Mouse (Mus musculus) heart, embryonic 10.5 days (tissue): ENCODE measurements around the gene Foxn1. TPM values are rescaled to one million over a fixed set of nuclear protein-coding genes. Genes with fewer than 3 reads are reported as not detected.

Source experiments
- DNase-seq: peaks from one replicate; pipeline ENCODE4 v3.0.0-alpha.2; 2017; ENCODE audit warnings: low spot score
- H3K27ac ChIP-seq: fragments of 300-500 bp; sonication (generic); 2 replicates; pipeline ENCODE4 v1.5.1; 2016; ENCODE audit warnings: mild to moderate bottlenecking
- H3K27me3 ChIP-seq: fragments of 300-500 bp; sonication (generic); 2 replicates; pipeline ENCODE4 v1.6.1; 2016; ENCODE audit warnings: mild to moderate bottlenecking; ENCODE audit not compliant: poor library complexity, insufficient read depth, severe bottlenecking
- H3K36me3 ChIP-seq: fragments of 300-500 bp; sonication (generic); 2 replicates; pipeline ENCODE4 v1.6.1; 2016; ENCODE audit warnings: mild to moderate bottlenecking, moderate library complexity
- H3K4me1 ChIP-seq: fragments of 300-500 bp; sonication (generic); 2 replicates; pipeline ENCODE4 v1.6.1; 2016; ENCODE audit warnings: mild to moderate bottlenecking
- H3K4me3 ChIP-seq: fragments of 300-500 bp; sonication (generic); 2 replicates; pipeline ENCODE4 v1.5.1; 2016; ENCODE audit warnings: mild to moderate bottlenecking, moderate library complexity
- H3K9me3 ChIP-seq: fragments of 300-500 bp; sonication (generic); 2 replicates; pipeline ENCODE4 v1.6.1; 2016; ENCODE audit warnings: mild to moderate bottlenecking, moderate library complexity
- WGBS: fragments of 180-500 bp; shearing (Covaris S2); methylation state at CpG from one replicate; pipeline ENCODE4 v1.1.7; 2016; 5-methylcytosine and 5-hydroxymethylcytosine counted together
- polyA plus RNA-seq: library from polyadenylated mRNA; unstranded; fragments of >200 nt; fragmentation: Nextera tagmentation; extraction: Ambion mirVana; gene quantifications from 2 replicates; pipeline ENCODE4 v1.2.1, GENCODE M21; 2016

The Foxn1 gene
- polyA plus RNA-seq, 1 experiment from 2014 or later = 0.13 TPM

DNA sequence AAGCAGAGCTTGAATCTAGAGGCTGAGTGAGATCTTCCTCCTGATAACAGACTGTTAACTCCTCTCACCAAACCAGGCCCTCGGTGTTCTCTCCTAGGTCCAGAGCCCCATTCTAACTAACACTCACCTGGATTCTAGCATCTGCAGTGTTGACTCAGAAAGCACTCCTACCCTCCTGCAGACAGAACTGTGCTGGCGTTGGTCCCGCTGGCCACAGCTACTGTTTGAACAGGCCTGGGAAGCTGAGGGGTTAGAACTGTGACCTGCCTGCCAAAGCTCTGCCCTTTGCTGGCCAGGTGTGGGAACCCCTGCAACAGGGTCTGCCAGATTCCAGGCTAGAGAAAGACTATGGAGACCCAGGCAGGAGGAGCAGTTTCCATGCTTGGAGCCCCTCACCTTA lies 6.4 kb upstream of the Foxn1 start:
- Histone ChIP-seq H3K9me3 (no peaks in the 10 kb centered on the region), H3K36me3 (no peaks in the 10 kb centered on the region), H3K4me3 (no peak overlapping the region), H3K27ac (no peak overlapping the region), H3K27me3 (peaks cover 25% of the 10 kb centered on the region), H3K4me1 (peaks cover 7% of the 10 kb centered on the region; the same call in 1 of the 2 replicates)
- WGBS = 69% methylated on average over 3 of the region's 3 CpGs
- DNase-seq = no peak

DNA sequence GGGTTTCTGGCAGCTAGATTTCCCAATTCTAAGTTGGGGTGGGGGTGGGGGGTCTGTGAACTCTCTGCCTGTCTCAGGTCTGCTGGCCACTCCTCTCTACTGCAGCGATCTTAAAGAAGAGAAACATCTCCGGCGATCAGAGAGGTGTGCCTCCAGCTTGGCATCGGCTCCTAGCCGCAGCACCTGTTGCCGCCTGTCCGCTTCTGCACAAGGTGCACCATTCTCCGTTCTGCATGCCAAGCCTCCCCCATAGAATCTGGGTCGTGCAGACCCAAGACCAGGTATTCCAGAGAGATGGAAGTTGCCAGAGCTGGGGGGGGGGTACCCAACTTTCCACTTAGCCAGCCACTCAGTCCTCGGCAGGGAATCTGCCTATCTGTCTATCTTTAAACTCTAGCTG lies 582 bp downstream of the Foxn1 start:
- 78% methylated on average over 10 of the region's 10 CpGs for WGBS
- no peak for DNase-seq
- no peaks in the 10 kb centered on the region for H3K4me1 ChIP-seq
- no peaks in the 10 kb centered on the region for H3K9me3 ChIP-seq
- H3K36me3 ChIP-seq = no peaks in the 10 kb centered on the region
- H3K4me3 ChIP-seq = no peak overlapping the region
- no peak overlapping the region for H3K27ac ChIP-seq
- peaks cover 38% of the 10 kb centered on the region for H3K27me3 ChIP-seq

DNA sequence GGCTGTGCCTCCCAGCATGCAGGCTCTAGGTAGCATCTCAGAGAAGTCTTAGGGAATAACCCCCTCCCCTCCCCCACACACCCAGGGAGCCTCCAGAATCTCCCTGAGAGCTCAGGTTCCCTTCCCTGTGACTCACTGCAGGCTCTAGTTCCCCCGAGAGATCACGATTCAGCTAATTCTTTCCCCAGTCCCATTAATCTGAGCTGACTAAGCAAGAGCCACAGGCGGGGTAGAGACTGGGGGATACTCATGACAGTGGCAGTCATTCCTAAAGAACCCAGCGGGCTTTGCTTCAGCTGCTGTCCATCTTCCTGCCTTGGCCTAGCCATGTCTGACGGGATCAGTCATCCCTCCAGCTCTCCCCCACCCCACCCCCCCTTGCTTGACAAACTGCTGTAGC lies 3.7 kb downstream of the Foxn1 start:
- H3K4me3 ChIP-seq = no peak overlapping the region
- H3K27ac ChIP-seq = no peak overlapping the region
- H3K9me3 ChIP-seq = no peaks in the 10 kb centered on the region
- 37% methylated on average over 5 of the region's 5 CpGs for WGBS
- H3K4me1 ChIP-seq = no peaks in the 10 kb centered on the region
- H3K27me3 ChIP-seq = peaks cover 65% of the 10 kb centered on the region
- DNase-seq = no peak
- H3K36me3 ChIP-seq = no peaks in the 10 kb centered on the region

DNA sequence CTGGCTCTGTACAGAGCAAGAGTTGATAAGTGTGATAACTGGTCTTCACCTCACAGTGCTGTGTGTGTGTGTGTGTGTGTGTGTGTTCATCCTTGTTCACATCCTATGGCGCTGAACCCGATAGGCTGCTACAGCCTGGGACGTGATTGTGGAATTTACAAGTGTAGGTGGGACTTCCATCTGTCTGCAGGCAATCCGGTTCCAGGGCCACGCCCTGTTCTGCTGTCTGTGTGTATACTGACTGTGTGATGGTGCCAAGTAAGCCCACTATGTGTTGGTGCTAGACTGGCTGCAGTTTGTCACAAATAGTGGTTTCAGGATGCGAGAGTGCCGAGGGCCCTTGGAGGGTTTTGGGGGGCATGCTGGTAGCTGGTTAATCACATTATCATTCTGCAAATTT lies 4.1 kb downstream of the Foxn1 start:
- Histone ChIP-seq H3K36me3 (no peaks in the 10 kb centered on the region), H3K27me3 (peaks cover 61% of the 10 kb centered on the region), H3K9me3 (no peaks in the 10 kb centered on the region), H3K4me1 (no peaks in the 10 kb centered on the region), H3K27ac (no peak overlapping the region), H3K4me3 (no peak overlapping the region)
- DNase-seq = no peak
- WGBS = 67% methylated on average over 7 of the region's 7 CpGs

DNA sequence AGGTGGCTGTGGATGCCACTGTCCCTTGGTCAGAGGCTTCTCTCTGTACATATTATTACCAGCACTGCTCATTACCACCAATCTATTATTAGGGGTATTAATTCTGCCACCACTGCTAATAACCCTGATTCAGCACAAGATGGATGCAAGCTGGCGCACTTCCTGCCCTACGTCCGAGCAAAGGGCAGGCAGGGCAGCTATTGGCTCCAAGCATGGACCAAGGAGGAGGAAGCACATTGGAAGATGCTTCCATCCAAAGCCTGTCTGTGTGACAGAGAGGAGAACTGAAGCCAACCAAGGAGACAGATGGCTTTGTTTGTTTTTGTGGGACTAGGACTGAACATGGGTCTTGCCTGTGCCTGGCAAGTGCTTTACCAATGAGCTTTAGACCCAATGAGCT lies 5.4 kb downstream of the Foxn1 start:
- Histone ChIP-seq H3K27ac (no peak overlapping the region), H3K4me3 (no peak overlapping the region), H3K36me3 (no peaks in the 10 kb centered on the region), H3K27me3 (peaks cover 54% of the 10 kb centered on the region), H3K9me3 (no peaks in the 10 kb centered on the region), H3K4me1 (no peaks in the 10 kb centered on the region)
- no peak for DNase-seq
- 83% methylated on average over 3 of the region's 3 CpGs for WGBS

DNA sequence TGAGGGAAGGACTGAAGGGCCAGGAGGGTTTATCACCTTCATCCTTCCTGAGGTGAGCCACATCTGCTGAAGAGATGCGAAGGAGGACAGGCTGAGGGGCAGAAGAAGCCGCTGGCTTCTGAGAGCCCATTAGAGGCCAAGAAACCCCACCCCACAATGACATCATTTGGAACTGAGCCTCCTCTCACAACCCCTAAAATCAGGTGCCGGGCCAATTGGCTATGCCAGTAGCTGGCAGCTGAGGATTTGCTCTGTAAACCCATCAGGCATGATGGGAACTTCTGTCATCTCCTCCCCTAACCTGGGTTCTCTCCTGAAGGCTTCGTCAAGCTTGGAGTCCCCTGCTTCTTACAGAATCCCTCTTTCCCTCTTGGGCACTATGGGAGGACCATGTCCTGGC lies 6.0 kb downstream of the Foxn1 start:
- no peaks in the 10 kb centered on the region for H3K4me1 ChIP-seq
- H3K4me3 ChIP-seq = no peak overlapping the region
- WGBS = 63% methylated on average over 4 of the region's 4 CpGs
- no peak overlapping the region for H3K27ac ChIP-seq
- no peaks in the 10 kb centered on the region for H3K9me3 ChIP-seq
- peaks cover 48% of the 10 kb centered on the region for H3K27me3 ChIP-seq
- no peaks in the 10 kb centered on the region for H3K36me3 ChIP-seq
- DNase-seq = no peak

DNA sequence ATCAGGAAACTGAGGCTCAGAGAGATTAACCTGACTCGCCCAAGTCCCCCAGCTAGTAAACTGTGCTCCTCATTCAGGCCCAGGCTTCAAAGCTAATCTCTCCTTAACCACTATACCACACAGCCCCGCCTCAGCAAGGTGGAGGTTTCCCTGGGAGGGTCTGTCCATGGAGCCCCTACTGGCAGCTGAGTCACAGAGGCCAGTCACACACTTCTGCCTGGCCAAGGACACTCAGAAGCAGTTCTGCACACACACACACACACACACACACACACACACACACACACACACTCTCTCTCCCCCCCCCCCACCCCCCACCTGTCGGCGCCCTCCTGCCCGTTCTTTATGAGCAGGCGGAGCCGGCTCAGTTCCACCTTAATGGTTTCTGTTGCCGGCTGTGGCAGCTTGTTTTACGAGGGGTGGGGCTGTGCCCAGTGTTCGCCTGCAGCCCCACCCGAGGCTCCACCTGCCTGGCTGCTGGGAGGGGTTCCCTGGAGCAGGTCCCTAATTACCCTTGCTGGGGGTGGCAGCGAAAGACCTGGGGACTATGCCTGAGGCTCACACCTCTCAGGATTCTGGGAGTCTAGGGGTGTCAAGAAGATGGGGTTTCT lies 8.7 kb downstream of the Foxn1 start:
- no peak overlapping the region for H3K4me3 ChIP-seq
- WGBS = 46% methylated on average over 12 of the region's 12 CpGs
- H3K27me3 ChIP-seq = peaks cover 33% of the 10 kb centered on the region
- H3K4me1 ChIP-seq = peaks cover 12% of the 10 kb centered on the region; the same call in 1 of the 2 replicates
- no peak overlapping the region for H3K27ac ChIP-seq
- no peak for DNase-seq
- H3K9me3 ChIP-seq = no peaks in the 10 kb centered on the region
- no peaks in the 10 kb centered on the region for H3K36me3 ChIP-seq

DNA sequence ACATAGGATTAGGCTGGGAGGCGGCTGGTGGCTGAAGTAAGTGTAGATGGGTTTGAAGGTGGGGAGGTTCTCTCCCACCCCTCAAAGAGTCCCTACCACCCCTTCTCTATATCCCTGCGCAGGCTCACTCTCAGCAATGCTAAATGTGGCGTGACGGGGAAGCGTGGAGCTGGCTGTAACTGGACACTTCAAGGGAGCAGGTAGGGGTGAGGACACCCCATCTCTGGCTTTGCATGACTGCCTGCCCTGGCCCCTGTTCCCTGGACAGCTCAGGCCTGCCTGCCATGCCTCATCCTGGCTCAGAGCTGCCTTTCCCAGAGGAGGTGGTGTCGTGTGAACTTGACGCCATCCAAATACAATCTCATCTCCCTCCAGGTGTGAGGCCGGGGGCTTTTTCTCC lies 12.2 kb downstream of the Foxn1 start:
- 77% methylated on average over 8 of the region's 8 CpGs for WGBS
- H3K4me1 ChIP-seq = peaks cover 22% of the 10 kb centered on the region; the same call in 1 of the 2 replicates

DNA sequence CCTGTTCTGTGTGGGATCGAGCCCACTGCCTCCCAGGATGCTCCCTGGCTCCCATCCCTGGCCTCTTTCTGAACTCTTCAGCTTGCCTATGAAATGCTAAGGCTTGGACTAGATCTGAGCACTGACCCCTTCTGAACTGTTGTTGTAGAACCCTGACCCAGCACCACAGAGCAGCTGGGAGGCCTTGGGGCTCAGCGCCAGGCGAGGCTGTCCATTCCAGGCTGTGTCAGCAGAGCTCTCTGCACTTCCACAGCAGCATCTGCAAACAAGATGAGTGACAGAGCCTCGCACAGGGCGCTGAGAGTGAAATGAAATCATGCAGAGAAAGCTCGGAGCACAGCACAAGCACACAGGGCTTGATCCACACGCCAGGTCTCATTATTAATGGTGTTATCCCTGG lies 13.7 kb downstream of the Foxn1 start:
- no peak for DNase-seq
- no peaks in the 10 kb centered on the region for H3K9me3 ChIP-seq
- H3K4me1 ChIP-seq = peaks cover 22% of the 10 kb centered on the region; the same call in 1 of the 2 replicates
- H3K36me3 ChIP-seq = no peaks in the 10 kb centered on the region
- peaks cover 16% of the 10 kb centered on the region; the same call in 1 of the 2 replicates for H3K27me3 ChIP-seq
- WGBS = 64% methylated on average over 7 of the region's 7 CpGs
- H3K27ac ChIP-seq = no peak overlapping the region
- H3K4me3 ChIP-seq = no peak overlapping the region

More for the DNA sequence above, 12.2 kb downstream of the Foxn1 start:
- no peak overlapping the region for H3K27ac ChIP-seq
- peaks cover 22% of the 10 kb centered on the region; the same call in 1 of the 2 replicates for H3K27me3 ChIP-seq
- no peak overlapping the region for H3K4me3 ChIP-seq
- H3K36me3 ChIP-seq = no peaks in the 10 kb centered on the region
- no peak for DNase-seq
- no peaks in the 10 kb centered on the region for H3K9me3 ChIP-seq

DNA sequence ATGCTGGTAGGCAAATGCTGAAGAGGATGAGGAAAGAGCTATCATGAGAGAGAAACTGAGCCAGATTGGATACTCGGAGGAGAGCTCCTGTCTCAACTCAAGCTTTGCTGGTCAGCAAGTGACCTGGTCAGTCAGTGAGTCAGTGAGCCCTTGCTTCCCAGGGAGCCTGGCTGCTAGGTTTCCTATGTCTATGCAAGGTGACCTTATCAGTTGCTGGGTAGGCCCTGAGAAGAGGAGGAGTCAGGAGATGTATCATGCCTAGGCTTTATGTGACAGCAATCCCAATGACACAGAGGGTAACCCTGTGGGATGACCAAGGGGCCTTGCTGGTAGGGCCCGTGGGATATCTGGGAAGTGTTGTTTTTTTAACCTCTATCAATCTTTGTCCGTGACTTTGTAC lies 14.2 kb downstream of the Foxn1 start:
- no peak overlapping the region for H3K27ac ChIP-seq
- H3K4me1 ChIP-seq = peaks cover 22% of the 10 kb centered on the region; the same call in 1 of the 2 replicates
- no peaks in the 10 kb centered on the region for H3K9me3 ChIP-seq
- H3K27me3 ChIP-seq = peaks cover 20% of the 10 kb centered on the region; the same call in 1 of the 2 replicates
- 47% methylated on average over 3 of the region's 3 CpGs for WGBS
- no peaks in the 10 kb centered on the region for H3K36me3 ChIP-seq
- H3K4me3 ChIP-seq = no peak overlapping the region
- no peak for DNase-seq

DNA sequence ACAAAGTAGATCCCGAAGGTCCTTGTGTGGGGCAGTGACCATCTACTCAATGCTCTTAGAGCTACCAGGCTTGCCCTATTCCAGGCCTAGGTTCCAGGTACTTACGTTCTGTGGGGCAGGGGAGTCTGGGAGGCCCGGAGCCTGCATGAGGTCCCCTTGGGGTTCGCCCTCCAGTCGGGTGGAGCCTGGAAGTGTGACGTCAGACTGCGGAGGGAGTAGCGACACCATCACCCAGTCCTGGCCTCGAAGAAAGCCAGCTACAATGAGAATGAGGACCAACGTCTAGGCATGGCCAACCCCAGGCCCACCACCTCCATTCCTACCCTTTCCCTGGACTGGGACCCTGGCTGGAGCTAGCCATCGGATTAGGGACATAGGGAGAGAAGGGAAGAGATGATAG lies 14.6 kb downstream of the Foxn1 start:
- DNase-seq = no peak
- Histone ChIP-seq H3K4me3 (no peak overlapping the region), H3K9me3 (no peaks in the 10 kb centered on the region), H3K36me3 (no peaks in the 10 kb centered on the region), H3K27me3 (peaks cover 25% of the 10 kb centered on the region; the same call in 1 of the 2 replicates), H3K4me1 (peaks cover 22% of the 10 kb centered on the region; the same call in 1 of the 2 replicates), H3K27ac (no peak overlapping the region)
- 84% methylated on average over 11 of the region's 11 CpGs for WGBS

DNA sequence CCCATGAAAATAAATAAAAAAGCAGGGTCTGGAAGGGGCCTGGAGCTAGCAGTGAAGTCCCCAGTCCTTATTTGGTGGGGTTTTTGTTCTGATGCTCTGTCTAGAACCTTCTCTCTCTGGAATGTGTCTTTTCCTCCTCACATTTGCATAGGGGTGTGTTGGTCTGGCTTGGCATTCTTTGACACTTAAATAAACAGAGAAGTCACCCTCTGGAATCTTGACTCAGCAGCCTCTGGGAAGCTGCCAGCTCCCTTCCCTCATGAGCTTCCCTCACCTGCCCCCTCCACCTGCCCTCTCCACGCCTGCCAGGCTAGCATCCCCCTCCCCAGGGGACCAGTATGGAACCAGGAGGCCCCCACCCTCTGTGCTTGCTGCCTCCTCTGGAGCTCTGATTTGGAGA lies 16.0 kb downstream of the Foxn1 start:
- 43% methylated on average over 1 of the region's 1 CpGs for WGBS
- Histone ChIP-seq H3K4me1 (peaks cover 22% of the 10 kb centered on the region; the same call in 1 of the 2 replicates), H3K27me3 (peaks cover 37% of the 10 kb centered on the region; the same call in 1 of the 2 replicates), H3K4me3 (no peak overlapping the region), H3K27ac (no peak overlapping the region), H3K36me3 (no peaks in the 10 kb centered on the region), H3K9me3 (no peaks in the 10 kb centered on the region)
- no peak for DNase-seq

DNA sequence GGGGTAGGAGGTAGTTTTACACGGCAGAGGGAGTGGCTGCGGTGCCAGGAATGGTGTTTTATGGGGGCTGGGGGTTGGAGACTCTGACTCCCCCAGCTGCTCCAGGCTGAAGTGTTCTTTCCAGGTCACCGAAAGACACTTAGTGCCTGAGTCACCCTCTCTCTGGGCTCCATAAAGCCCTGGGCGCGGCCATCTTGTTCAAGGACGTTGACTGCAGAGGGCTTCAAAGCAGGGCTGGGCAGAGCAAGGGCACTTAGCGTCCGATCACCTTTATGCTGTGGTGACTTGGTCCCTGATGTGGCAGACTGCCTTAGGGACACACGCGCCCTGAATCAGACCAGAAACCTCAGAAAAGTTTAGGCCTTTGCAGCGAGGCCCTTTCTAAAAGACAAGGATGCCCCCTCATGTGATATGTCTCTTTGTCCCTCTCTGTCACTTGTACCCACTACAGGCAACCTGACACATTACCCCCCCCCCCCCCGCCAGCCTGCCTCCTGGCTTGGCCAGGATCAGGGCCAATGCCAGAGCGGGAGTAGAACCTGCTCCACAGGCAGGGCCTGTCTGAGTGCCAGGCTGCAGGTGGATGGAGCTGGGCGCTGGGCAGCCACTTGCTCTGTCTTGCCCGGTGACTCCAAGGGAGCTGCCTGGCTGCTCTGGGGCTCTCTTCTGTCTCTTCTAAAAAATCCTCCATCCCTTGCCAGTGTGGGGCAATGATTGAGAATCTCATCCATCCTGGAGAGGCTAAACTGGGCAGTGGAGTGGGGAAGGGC lies 18.7 kb downstream of the Foxn1 start:
- Histone ChIP-seq H3K36me3 (no peaks in the 10 kb centered on the region), H3K4me1 (peaks cover 11% of the 10 kb centered on the region; the same call in 1 of the 2 replicates), H3K27ac (no peak overlapping the region), H3K4me3 (no peak overlapping the region), H3K27me3 (peaks cover 41% of the 10 kb centered on the region), H3K9me3 (no peaks in the 10 kb centered on the region)
- no peak for DNase-seq
- 86% methylated on average over 15 of the region's 15 CpGs for WGBS
